Mouse (Mus musculus) spleen, embryonic (tissue): ENCODE results near the gene Dnase2a.

Source experiments
- CTCF ChIA-PET: fragments of 350-600 bp; sonication (Branson Sonifier 250); formaldehyde crosslinking; loops from one replicate; lab custom pipeline; 2022; lab: Charles Lee

Dnase2a gene

GRCm38 (mm10) chr8:84908421-84909161, at the start of gene Dnase2a:
TSS of gene Dnase2a (plus strand) at chr8:84908560.
- CTCF ChIA-PET = no interaction called here

GRCm38 (mm10) chr8:84871376-84872308, 36.7 kb upstream of the Dnase2a start, which contains the start of gene Syce2:
TSS of gene Syce2 (plus strand) at chr8:84872111.
- CTCF ChIA-PET = interaction anchor here (0.6 to 1.6 kb wide), 9 partner anchors 9 to 259 kb away, joined by 3 to 8 read pairs (median 3); partner anchors contain the start of genes Calr and Klf1

DNA sequence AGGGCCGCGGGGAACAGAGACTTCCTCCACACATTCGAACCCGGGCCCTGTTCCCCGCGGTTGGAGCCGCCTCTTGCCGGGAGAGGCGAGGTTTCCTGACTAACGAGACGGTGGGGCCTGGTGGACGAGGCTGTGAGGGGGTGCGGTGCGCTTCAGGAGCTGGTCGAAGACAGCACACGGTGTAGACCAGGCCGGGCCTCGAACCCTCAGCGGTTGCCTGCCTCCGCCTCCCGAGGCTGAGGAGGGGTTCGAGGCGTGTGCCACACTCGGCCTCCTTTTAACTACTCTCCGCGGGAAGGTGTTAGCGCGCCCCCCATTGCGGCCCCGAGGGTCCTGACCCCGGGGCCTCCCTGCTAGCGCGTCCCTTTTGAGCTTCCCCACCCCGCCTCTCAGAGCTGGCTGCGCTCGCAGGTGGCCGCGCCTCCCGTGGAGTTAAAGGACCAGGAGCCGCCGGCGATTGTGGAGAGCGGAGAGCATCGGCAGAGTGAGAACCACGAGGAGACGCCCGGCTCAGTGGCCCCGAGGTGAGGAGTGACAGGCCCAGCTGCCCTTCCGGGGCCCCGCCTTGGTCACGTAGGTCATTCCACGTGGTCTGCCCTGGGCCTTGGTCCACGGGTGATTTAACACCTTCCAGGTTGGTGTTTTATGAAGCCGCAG, 35.9 kb upstream of the Dnase2a start:
- CTCF ChIA-PET = interaction anchor here (1.0 to 1.6 kb wide), 6 partner anchors 10 to 117 kb away, joined by 3 to 5 read pairs (median 3); partner anchors contain the start of genes Calr and Klf1

GRCm38 (mm10) chr8:84873016-84873415, 35.3 kb upstream of the Dnase2a start:
- CTCF ChIA-PET = no interaction called here

GRCm38 (mm10) chr8:84874339-84874738, 34.0 kb upstream of the Dnase2a start:
- CTCF ChIA-PET = interaction anchor here (1.0 kb wide), 1 partner anchor 29 kb away, joined by 3 read pairs; no protein-coding TSS in a partner anchor

DNA sequence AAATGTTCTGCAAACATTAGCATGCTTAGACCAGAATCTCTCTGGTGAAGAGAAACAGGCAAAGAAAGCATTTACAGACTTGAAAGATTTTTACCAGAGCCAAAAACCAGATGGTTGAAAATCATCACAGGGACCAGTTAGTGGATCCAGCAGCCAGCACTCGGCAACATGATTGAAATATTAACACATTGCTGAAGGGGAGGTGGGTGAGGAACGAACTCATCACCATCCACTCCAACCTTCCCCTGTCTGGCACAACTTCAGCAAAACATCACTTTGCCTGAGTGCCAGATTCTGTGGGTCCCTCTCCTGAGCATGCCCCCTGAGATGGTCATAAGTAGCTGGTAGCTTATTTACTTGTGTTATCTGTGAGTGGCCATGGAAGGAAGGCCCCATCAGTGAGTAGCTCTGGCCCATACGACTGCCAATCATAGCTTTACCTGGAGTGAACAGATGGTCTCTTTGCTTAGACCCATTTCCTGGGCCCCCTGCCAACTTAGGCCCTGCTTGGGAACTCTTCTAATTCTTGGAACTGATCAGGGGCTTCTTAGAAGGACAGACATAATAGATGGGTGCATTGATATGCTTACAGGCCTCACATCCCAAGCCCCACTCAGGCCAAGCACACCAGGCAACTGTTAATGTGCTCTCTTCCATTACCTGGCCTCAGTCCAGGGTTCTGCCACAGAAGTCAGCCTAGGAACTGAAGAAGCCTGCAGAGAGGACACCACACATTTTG, 30.9 kb upstream of the Dnase2a start:
- CTCF ChIA-PET = interaction anchor here (0.6 kb wide), 1 partner anchor 9 kb away, joined by 3 read pairs; no protein-coding TSS in a partner anchor

GRCm38 (mm10) chr8:84878915-84879314, 29.4 kb upstream of the Dnase2a start:
- CTCF ChIA-PET = interaction anchor here (0.7 kb wide), 1 partner anchor 74 kb away, joined by 7 read pairs; no protein-coding TSS in a partner anchor

DNA sequence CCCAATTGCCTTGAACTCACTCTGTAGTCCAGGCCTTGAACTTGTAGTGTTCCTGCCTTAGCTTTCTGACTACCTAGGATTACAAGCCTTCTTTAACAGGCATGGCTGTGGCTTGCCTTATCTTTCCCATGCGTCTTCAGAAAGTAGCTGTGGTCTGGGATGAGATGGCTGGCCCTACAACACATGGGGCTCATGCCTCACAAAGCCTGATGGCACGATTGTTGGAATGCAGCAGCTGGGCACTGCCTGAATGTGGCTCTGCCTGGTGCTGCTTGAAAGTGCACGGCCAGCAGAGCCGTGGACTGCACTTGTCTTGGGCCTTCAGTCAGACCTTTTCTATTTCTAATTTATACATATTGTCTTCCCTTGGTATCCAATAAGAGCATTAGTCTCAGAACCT, 23.6 kb upstream of the Dnase2a start:
- CTCF ChIA-PET = no interaction called here

DNA sequence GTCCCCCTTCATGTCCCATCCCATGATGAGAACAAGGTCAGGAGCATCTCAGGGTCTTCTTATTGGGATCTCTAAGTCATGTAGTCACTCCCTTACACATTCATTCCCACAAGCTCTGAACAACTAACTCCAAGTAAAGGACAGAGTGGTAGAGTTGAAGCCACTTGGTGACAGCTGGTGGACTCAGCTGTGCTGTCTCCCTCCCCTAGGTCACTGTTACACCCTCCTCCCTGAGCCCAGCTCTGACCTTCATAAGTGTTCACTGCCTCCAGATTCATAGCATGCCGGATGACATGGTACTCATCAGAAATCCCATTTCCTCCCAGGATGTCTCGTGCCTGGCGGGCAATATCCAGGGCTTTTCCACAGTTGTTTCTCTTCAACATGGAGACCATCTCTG, 20.1 kb upstream of the Dnase2a start:
- CTCF ChIA-PET = interaction anchor here (0.6 kb wide), 1 partner anchor 41 kb away, joined by 5 read pairs; no protein-coding TSS in a partner anchor

DNA sequence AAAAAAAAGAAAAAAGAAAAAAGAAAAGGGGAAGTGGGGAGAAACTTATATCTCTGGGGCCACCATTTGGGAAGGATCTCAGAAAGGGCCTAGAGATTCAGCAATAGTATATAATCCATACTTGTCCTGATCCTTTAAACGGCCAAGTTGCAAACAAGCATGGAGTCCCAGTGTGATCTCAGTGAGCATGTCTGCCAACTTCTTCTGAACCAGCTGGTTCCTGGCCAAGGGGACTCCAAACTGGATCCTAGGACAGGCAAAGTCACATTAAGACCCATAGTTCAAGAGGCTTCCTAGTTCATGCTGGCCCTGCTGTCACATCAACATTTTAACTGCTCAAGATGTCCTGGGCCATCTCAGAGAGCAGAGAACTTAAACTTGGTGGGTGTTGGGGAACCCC, 19.2 kb upstream of the Dnase2a start:
- CTCF ChIA-PET = no interaction called here

DNA sequence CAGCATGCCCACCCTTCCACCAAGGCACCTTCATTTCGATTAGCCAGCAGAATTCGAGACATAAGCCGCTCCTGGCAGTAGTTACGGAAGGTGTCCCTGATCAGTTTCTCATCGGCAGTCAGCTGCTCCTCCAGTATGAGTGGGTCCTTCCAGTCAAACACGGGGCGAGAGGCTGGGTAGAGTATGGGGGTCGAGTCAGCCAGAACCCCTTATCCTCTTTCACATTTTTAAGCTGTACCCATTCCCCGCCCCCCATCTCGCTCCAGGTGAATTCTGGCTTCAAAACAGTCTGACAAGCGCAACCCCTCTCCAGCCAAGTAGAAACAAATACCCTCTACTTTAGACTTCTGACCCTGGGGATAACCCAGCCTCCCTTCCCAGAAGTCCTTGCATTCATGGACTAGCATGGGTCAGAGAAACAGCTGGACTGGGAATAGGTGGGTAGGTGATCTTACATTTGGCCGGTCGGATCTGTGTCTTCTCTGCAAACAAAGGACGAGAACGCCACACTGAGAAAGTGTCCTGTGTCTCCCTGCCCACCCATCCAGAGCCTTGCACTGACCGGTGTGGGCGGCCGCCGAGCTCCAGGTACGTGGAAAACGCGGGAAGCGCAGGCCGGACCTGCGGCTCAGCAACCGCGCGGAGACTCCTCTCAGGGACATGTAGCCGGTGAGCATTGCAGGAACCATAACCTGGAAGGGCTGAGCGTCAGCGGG, 15.2 kb upstream of the Dnase2a start:
- CTCF ChIA-PET = interaction anchor here (0.7 to 1.2 kb wide), 3 partner anchors 10 to 947 kb away, joined by 3 to 5 read pairs (median 3); partner anchors contain the start of genes Itfg1 and Phkb

DNA sequence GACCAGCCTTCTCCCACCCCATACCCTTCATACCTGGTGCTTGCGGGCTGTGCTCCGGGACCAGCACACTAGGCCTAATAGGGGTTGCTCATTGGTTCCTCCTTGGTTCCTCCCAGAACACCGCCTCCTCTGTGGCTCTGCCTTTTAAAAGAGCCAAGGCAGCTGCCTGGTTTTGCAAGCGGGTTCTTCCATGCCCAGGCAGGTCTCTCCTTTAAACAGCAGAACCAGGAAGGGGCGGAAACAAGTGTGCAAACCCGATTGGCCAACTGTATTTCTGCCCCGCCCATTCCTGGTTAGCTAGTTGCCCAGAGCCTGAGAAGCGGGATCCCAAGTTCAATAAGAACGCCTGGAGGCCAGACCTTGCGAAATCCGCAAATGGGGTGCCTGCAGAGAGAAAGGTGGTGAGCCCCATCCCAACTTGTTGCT, 14.6 kb upstream of the Dnase2a start, which contains the start of gene Gcdh:
Gcdh (minus strand) TSS at position 213 of the 426 bp plus-strand sequence.
- CTCF ChIA-PET = interaction anchor here (0.7 to 1.2 kb wide), 3 partner anchors 9 to 947 kb away, joined by 3 to 5 read pairs (median 3); partner anchors contain the start of genes Itfg1 and Phkb

GRCm38 (mm10) chr8:84895963-84896362, 12.4 kb upstream of the Dnase2a start:
- CTCF ChIA-PET = interaction anchor here (0.6 kb wide), 2 partner anchors 8 to 78 kb away, joined by 4 read pairs; no protein-coding TSS in a partner anchor

GRCm38 (mm10) chr8:84901071-84901470, 7.3 kb upstream of the Dnase2a start:
- CTCF ChIA-PET = no interaction called here

- CTCF ChIA-PET = interaction anchor here (0.9 to 1.6 kb wide), 3 partner anchors 8 to 30 kb away, joined by 3 to 5 read pairs (median 3); partner anchors contain the start of genes Gcdh and Syce2
These were observed 6.6 kb upstream of the Dnase2a start, which contains the start of gene Klf1 for GRCm38 (mm10) chr8:84901752-84902151. TSS of gene Klf1 (plus strand) at chr8:84901928.

GRCm38 (mm10) chr8:84902367-84902919, 5.9 kb upstream of the Dnase2a start:
- CTCF ChIA-PET = interaction anchor here (0.6 to 1.6 kb wide), 8 partner anchors 9 to 144 kb away, joined by 3 to 5 read pairs (median 3); partner anchors contain the start of genes Gcdh and Syce2

DNA sequence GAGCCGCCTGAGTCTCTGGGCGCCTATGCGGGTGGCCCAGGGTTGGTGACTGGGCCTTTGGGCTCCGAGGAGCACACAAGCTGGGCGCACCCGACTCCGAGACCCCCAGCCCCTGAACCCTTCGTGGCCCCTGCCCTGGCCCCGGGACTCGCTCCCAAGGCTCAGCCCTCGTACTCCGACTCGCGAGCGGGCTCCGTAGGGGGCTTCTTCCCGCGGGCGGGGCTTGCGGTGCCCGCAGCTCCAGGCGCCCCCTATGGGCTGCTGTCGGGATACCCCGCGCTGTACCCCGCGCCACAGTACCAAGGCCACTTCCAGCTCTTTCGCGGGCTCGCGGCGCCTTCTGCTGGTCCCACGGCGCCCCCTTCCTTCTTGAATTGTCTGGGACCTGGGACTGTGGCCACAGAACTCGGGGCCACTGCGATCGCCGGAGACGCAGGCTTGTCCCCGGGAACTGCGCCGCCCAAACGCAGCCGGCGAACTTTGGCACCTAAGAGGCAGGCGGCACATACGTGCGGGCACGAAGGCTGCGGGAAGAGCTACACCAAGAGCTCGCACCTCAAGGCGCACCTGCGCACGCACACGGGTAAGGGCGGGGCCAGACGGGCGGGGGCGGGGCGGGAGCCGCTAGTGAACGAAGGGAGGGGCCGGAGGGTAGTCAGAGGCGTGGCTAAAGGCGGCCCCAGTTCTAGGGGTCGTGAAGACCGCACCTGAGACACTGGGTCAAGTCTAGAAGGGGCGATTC, 5.3 kb upstream of the Dnase2a start:
- CTCF ChIA-PET = interaction anchor here (0.6 to 1.6 kb wide), 7 partner anchors 10 to 46 kb away, joined by 3 to 5 read pairs (median 3); partner anchors contain the start of genes Gcdh and Syce2

DNA sequence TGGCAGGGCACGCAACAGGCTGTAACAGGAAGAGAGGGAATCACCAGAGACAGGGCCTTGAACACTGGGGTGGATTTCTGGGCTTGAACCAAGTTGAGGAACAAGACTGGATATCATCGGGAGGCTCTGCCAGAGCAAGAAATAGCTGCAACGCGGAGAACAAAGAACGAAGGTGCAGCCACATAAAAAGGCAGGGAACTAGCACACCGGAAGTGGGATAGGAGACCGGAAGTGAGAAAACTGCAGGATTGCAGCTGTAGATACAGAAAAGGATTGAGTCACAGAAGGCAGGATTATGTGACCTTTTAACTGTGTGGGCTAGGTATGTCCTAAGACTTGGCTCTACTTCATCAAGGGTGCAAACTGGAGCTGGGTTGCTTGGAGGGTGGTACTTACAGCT, 4.0 kb upstream of the Dnase2a start:
- CTCF ChIA-PET = no interaction called here
